Mouse (Mus musculus) layer of hippocampus, adult 18-20 months (tissue): ENCODE results near the gene 4921504E06Rik. TPM values are rescaled to one million over a fixed set of nuclear protein-coding genes. Genes with fewer than 3 reads are reported as not detected.

Experiments used
- DNase-seq, 2 experiments: peaks; one replicate each; pipeline ENCODE4 v3.0.0; 2022; ENCODE audit warnings: low spot score in 2 of 2
- total RNA-seq, 2 experiments: library from RNA; stranded (reverse); gene quantifications; 2 replicates each; pipeline ENCODE4 v1.2.3; 2021

4921504E06Rik gene
- total RNA-seq, 2 experiments from 2014 or later, result not detected

- DNase-seq, result no peak
Observed at GRCm38 (mm10) chr2:19511032-19511431, 42.7 kb downstream of the 4921504E06Rik start.

DNA sequence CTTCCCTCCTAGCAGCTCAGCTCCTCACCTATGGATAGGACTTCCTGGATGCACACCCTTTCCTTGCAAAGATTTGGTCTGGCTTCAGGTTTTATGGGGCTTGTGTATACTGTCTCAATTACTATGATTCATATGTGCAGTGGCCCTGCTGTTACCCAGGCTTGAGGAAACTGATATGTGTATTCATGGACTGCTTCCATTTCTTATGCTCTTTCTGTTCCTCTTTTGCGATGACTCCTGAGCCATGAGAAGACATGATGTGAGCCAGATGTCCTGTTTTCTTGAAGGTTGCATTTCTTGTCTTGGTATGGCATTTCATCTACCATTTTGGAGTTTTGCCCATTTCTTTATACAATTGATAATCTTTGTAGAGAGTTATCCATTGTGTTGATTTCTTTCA is 48.0 kb downstream of the 4921504E06Rik start:
- DNase-seq, result no peak

DNA sequence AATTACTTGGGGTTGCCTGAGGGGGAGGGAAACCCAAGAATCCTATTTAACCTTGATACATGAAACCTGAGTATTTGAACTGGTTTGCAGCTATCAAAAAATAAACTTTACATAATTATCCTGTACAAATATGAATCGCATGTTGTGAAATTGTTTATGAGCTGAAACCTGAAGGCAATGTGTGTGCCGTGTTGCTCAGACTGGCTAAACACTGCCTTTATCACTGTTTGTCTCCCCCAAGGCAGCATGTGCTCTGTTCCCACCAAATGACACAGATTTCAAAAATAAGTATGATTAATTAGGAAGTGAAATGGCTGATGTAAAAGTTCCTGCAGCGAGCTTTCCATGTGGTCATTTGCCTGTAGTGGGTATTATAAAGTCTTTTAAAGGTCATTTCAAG is 63.5 kb downstream of the 4921504E06Rik start:
- no peak for DNase-seq

DNA sequence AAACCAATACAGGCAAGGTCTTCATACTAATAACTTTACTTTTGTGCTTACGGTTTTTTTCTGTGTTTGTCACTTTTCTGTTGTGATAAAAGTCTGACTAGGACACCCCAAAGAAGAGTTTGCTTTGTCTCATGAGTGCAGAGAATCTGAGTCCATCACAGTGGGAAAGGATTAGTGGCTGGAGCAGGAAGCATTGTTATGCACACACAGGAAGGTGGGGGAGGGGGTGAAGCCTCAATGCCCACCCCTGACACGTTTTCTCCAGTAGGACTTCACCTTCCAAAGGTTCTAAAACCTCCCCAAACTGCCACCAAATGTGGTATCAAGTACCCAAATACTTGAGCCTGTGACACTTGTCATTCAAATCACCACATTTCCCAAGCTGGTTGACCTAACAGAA is 91.8 kb downstream of the 4921504E06Rik start:
- DNase-seq, result no peak

DNA sequence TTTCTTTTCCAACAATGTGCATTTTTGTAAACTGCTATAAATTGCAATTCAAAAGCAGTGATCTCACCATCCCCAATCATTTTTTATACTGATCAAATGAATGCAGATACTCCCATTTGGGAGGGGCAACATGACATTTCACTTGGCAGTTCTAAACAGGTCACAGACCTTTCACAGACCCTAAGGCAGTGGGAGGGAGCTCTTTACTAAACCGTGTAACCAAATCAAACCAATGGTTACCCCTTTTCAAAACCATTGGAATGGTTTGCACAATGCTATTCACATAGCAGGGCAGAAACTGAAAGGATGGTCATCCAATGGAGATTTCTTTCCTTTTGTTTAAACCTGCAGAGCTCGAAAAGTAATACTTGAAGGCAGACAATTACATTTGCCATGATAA is 94.9 kb downstream of the 4921504E06Rik start:
- no peak for DNase-seq

DNA sequence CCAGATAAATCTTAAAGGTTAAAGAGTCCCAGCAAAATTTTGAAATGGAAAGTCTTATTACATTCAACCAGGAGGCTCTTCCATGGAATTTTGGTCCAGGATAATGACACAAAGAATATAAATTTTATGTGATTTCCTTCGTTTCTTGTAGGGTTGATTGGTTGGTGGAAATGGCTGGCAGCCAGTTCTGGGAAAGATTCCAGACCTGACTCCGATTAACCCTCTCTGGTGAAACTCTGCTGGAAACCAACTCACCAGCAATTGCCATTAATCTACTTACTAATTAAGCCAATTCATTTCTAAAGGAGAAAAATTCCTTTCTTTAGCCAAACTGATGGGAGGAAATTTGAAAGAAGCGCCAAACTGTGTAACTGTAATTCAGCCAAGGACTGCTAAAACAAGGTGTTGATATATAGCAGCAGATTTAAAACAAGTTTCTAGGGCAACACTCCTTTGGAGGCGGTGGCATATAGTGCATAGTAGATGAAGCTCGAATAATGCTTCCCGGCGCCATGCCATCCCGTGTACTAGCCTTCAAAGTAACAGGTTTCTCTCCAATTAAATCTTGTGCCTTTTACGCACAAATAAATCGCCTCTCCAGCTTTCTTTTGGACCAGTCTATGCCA is 97.7 kb downstream of the 4921504E06Rik start:
- no peak for DNase-seq

- no peak for DNase-seq
Observed at GRCm38 (mm10) chr2:19455228-19455627, 98.5 kb downstream of the 4921504E06Rik start.

GRCm38 (mm10) chr2:19452531-19453055 is 101.1 kb downstream of the 4921504E06Rik start:
- no peak for DNase-seq

DNA sequence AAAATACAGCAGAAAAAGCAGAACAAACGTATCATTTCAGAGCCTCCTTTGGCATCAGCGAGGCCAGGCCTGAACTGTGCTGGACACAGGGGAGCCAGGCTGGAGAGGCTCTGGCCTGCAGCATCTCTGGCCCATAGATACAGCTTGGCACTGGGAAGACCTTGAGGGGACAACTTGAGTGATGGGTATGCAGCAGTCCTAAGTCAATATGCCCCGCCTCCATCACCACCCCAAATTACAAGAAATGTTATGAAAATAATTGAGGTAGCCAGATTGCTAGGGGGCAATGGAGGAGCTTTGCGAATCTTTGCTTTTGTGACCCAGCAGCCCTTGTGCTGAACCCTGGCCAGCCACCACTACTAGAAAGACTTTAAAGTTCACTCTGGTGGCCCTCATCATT is 104.4 kb downstream of the 4921504E06Rik start:
- no peak for DNase-seq

- DNase-seq, result peak in 1 of 2 experiments; percentile 37
Observed at GRCm38 (mm10) chr2:19448042-19448700, 105.5 kb downstream of the 4921504E06Rik start.

GRCm38 (mm10) chr2:19446746-19447145 is 107.0 kb downstream of the 4921504E06Rik start:
- DNase-seq, result no peak

- DNase-seq, result no peak
Observed at GRCm38 (mm10) chr2:19445871-19446501, 107.7 kb downstream of the 4921504E06Rik start.

- DNase-seq, result no peak
Observed at GRCm38 (mm10) chr2:19444931-19445831, 108.5 kb downstream of the 4921504E06Rik start, which contains the start of gene Ptf1a. Ptf1a (plus strand) TSS chr2:19445663.

- no peak for DNase-seq
Observed at GRCm38 (mm10) chr2:19444346-19444745, 109.4 kb downstream of the 4921504E06Rik start.

GRCm38 (mm10) chr2:19431614-19432323 is 121.9 kb downstream of the 4921504E06Rik start:
- no peak for DNase-seq

- DNase-seq, result no peak
Observed at GRCm38 (mm10) chr2:19431186-19431585, 122.5 kb downstream of the 4921504E06Rik start.

- no peak for DNase-seq
Observed at GRCm38 (mm10) chr2:19430746-19431145, 123.0 kb downstream of the 4921504E06Rik start.

GRCm38 (mm10) chr2:19429691-19430690 is 123.7 kb downstream of the 4921504E06Rik start:
- no peak for DNase-seq

DNA sequence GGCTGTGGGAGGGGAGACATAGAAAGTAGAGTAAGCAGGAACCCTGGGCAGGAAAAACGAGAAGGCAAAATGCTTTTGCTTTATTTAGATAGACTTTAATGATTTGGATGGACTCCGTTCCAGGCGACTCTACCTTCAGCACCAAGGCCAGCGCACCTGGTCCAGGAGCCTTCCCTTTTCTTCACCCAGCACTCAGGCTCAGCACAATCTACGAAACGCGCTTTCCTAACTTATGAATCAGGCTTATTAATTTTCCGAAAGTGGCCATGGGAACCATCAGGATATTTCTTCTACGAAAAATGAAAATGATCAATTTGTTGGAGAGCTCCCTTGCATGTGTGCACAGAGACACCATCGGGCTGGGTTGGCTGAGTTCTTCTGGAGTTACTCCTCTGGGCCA is 124.7 kb downstream of the 4921504E06Rik start:
- no peak for DNase-seq
